Mouse (Mus musculus): ENCODE measurements around the gene Rpgrip1l.

- TF ChIP-seq POLR2A (IDR thresholded peaks at IDR 0.05; ENCODE audit: control insufficient read depth, extremely low read depth, insufficient read depth, low read length, poor library complexity) (no peak), CTCF (IDR thresholded peaks at IDR 0.05; ENCODE audit: borderline replicate concordance, control insufficient read depth, extremely low read depth, insufficient read depth, low read length, poor library complexity) (no peak)
Observed at GRCm38 (mm10) chr8:91197233-91197632, 115.8 kb downstream of the Rpgrip1l start.
